Mouse (Mus musculus) thymus, adult 2 months (tissue): Measurements from ENCODE around the gene Ms4a12.

Experiments used
- CTCF ChIP-seq: fragments of 200-500 bp; IDR thresholded peaks from 2 replicates; pipeline ENCODE4 v1.5.1; 2012; ENCODE audit warnings: mild to moderate bottlenecking, control low read depth, low read length, moderate library complexity, borderline replicate concordance; ENCODE audit not compliant: control insufficient read depth, poor library complexity, insufficient read depth; ENCODE audit errors: extremely low read depth
- POLR2A ChIP-seq: fragments of 200-500 bp; IDR thresholded peaks from 2 replicates; pipeline ENCODE4 v1.6.1; 2012; ENCODE audit warnings: mild to moderate bottlenecking, low read length, control low read depth, moderate library complexity; ENCODE audit not compliant: control insufficient read depth, poor library complexity, insufficient read depth; ENCODE audit errors: extremely low read depth

GRCm38 (mm10) chr19:11234244-11234643, 2.0 kb upstream of the Ms4a12 start:
- TF ChIP-seq POLR2A, result no peak
- TF ChIP-seq CTCF, result no peak
